Mouse (Mus musculus) embryonic fibroblast, embryonic 13.5 days (primary cell): ENCODE measurements around the gene Gm20388.

Experiments
- CTCF ChIP-seq: IDR thresholded peaks from 2 replicates; pipeline ENCODE4 v1.5.1; 2011; ENCODE audit warnings: mild to moderate bottlenecking, control low read depth, low read length, moderate library complexity, borderline replicate concordance; ENCODE audit not compliant: insufficient read depth
- POLR2A ChIP-seq: IDR thresholded peaks from 2 replicates; pipeline ENCODE4 v1.6.1; 2011; ENCODE audit warnings: low read depth, mild to moderate bottlenecking, control low read depth, low read length, moderate library complexity

DNA sequence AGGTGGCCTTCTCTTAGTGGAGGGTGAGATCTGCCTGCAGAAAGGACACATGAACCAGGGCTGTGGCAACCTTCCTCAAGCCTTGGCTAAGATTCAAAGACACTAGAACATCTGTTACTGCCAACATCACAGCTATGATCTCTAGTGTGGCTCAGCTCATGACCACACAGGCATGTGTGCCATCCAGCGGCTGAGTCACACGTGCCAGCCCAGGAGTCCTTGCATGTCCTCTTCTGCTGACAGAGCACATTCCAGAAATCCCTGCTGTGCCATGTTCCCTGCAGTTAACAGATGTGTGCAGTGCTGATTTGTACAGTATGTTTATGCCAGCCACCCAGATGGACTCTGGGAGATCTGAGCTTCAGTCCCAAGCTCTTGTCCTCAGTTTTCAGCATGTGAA is 4088.9 kb downstream of the Gm20388 start:
- TF ChIP-seq CTCF = no peak
- TF ChIP-seq POLR2A = no peak
